Mouse (Mus musculus) bone marrow, adult 2 months (tissue): ENCODE data around the gene Fam124b.

ENCODE experiments used
- CTCF ChIP-seq: fragments of 200-500 bp; IDR thresholded peaks from 2 replicates; pipeline ENCODE4 v1.5.1; 2011; ENCODE audit warnings: low read length, control low read depth; ENCODE audit not compliant: control insufficient read depth, insufficient read depth
- POLR2A ChIP-seq: fragments of 200-500 bp; IDR thresholded peaks from 2 replicates; pipeline ENCODE4 v1.6.1; 2011; ENCODE audit warnings: low read depth, mild to moderate bottlenecking, control low read depth, low read length, borderline replicate concordance; ENCODE audit not compliant: control insufficient read depth

- no peak for TF ChIP-seq CTCF
- no peak for TF ChIP-seq POLR2A
These were observed 67.6 kb downstream of the Fam124b start for GRCm38 (mm10) chr1:80150681-80151080.
